Mouse (Mus musculus) retina, embryonic 14.5 days (tissue): ENCODE data around the gene Hhat.

Experiments used
- DNase-seq: peaks from one replicate; pipeline ENCODE4 v3.0.0-alpha.2; 2015; ENCODE audit warnings: low spot score

Hhat gene

GRCm38 (mm10) chr1:192785046-192785961, 14.3 kb upstream of the Hhat start:
- no peak for DNase-seq

GRCm38 (mm10) chr1:192784374-192784773, 13.4 kb upstream of the Hhat start:
- DNase-seq, result peak; percentile 80

GRCm38 (mm10) chr1:192781256-192781655, 10.2 kb upstream of the Hhat start:
- DNase-seq, result no peak

GRCm38 (mm10) chr1:192778869-192779514, 8.0 kb upstream of the Hhat start:
- DNase-seq, result no peak

GRCm38 (mm10) chr1:192778206-192778605, 7.2 kb upstream of the Hhat start:
- DNase-seq, result no peak

GRCm38 (mm10) chr1:192770130-192770494, 911 bp downstream of the Hhat start:
- DNase-seq, result peak; percentile 60

- DNase-seq, result no peak
Measured at GRCm38 (mm10) chr1:192765531-192765930, 5.5 kb downstream of the Hhat start.

GRCm38 (mm10) chr1:192764547-192764946, 6.5 kb downstream of the Hhat start:
- DNase-seq, result no peak

- DNase-seq, result no peak
Measured at GRCm38 (mm10) chr1:192762946-192763933, 7.8 kb downstream of the Hhat start.

- no peak for DNase-seq
Measured at GRCm38 (mm10) chr1:192756674-192757073, 14.3 kb downstream of the Hhat start.

GRCm38 (mm10) chr1:192755685-192756606, 15.1 kb downstream of the Hhat start:
- DNase-seq, result peak; percentile 80

- DNase-seq, result peak; percentile 60
Measured at GRCm38 (mm10) chr1:192755246-192755645, 15.8 kb downstream of the Hhat start.

GRCm38 (mm10) chr1:192754268-192754667, 16.8 kb downstream of the Hhat start:
- no peak for DNase-seq

GRCm38 (mm10) chr1:192752659-192753601, 18.1 kb downstream of the Hhat start:
- DNase-seq, result peak; percentile 29

- no peak for DNase-seq
Measured at GRCm38 (mm10) chr1:192750042-192750437, 21.0 kb downstream of the Hhat start.

- no peak for DNase-seq
Measured at GRCm38 (mm10) chr1:192749270-192750041, 21.6 kb downstream of the Hhat start.

- DNase-seq, result no peak
Measured at GRCm38 (mm10) chr1:192746201-192746600, 24.8 kb downstream of the Hhat start.

GRCm38 (mm10) chr1:192745240-192746101, 25.6 kb downstream of the Hhat start:
- peak; percentile 63 for DNase-seq
